Mouse (Mus musculus): ENCODE measurements at regions not wholly inside any gene's neighbourhood (a gene's known extent, or its start where the extent isn't known, plus 50 kb on each side); places are given as distances from the start of the nearest gene placed in this dataset.

DNA sequence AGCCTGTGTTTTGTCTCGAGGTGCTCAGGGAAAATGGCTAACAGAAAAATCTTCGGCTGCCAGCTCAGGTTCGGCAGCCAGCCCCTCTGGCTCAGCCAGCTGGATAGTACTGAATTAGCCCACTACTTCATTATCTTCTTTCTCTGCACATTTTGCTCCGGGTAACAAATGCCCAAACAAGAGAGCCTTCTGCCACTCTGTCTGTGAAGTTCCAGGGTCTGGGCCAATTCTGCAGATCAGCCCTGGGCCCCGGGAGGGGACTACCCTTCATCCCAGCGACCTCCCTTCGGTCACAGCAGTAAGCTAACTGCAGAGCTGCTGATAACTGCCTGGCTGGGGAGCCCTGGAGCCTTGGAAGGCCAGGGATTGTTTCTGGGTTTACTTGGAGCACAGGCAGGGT, 119.6 kb upstream of the Ofcc1 start:
- CTCF ChIA-PET: no interaction called here

DNA sequence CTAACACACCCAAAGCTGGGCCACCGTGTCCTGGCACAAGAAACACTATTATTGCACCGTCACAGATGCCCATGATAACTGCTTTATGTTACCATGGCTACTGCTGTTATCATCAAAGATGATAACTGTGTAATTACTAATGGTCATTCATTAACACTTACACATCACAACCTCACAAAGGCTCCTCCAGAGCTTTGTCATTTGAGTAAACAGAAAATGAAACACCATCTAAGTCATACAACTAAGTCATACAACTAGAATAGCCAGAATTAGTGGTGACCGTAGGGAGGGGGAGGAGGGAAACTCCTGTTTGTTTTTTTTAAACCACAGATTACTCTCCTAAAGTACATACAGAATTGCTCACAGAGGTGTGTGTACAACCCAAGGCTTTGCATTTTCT, 111.4 kb upstream of the Ofcc1 start:
- CTCF ChIA-PET: no interaction called here

DNA sequence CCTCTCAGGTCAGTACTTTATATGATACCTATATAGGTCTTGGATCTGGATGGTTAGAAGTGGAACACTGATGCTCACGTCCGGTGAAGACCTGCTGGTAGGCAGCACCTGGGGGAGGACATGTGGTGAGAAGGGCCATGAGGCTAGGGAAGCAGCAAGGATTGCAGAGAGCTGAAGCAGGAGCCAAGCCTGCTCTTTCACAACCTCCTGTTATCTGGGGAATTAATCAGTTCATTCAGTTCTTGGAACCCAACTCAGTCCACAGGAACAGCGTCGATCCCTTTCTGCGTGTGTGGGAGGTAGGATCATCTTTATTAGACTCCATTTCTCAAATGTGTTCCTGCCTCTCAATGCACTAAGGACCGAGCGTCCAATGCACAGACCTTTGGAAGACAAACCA, 107.9 kb upstream of the Ofcc1 start:
- CTCF ChIA-PET: no interaction called here

DNA sequence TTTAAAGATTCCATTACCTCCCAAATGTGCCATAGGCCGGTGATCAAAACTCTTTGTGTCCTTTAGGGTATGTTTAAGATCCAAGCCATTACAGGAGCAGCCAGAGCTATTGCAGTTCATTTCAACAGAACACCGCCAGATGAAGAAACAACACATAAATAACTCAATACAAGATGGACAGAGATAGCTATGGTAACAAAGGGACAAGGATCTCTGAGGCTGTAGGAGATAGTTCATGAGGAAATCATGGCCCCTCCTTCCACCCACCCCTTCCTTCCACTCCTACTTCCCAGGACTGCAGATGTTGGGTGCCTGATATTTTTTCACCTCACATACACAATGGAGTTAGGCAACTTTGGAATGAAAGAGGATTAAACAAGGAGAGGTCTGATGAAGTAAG, 92.1 kb upstream of the Ofcc1 start:
- CTCF ChIA-PET: no interaction called here

DNA sequence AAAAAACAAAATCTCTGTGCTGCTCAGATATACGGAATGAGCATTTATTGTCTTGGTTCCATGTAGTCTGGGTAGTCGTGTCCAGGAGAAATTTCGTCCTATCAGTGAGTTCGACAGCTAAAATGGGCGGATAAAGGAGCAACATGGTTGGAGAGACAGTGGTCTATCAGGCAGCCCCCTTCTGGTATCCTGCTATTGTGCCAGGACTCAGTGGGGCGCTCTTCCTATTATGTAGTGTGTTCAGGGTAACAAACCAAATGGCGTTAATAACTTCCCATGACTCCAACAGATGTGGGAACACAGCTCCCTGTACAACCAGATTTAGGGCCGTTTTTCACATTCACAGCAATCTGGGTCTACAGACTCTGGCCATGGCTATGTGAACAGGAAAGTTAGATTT, 68.6 kb upstream of the Ofcc1 start:
- CTCF ChIA-PET: no interaction called here

DNA sequence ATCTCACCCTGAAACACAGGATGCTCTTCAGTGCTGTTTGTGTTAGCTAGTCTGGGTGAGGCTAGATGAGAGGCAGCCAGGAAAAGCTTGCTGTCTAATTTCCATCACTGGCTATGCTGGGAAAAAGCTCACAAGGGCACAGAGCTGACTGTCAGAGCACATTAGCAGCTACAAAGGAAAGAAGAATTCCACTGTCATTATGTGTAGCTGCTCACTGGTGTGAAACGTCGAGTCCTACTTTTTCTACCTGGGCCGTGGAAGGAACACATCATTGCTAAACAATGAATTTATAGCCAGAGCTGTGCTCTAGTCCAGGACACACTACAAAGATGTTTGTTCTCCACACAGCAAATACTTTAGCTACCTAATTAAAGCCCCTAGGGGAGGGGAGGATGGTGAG, 61.8 kb upstream of the Ofcc1 start:
- CTCF ChIA-PET: no interaction called here

DNA sequence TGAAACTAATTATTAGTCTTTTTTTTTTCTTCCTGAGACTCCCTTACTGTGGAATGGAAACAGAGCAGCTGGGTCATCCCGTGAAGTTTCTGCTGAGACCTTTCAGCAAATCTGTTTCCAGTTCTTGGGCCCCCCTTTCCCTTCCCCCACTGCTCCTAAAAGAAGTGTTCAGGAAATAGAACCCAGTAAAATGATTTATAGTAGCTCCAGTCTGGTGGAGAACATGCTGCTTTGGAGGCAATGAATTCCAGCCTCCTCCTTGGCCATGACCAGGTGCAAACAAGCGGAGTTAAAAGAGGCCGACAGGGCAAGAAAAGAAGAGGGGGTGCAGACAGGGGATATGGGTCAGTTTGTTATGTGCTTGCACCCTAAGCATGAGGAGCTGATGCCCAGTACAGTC, 56.6 kb upstream of the Ofcc1 start:
- CTCF ChIA-PET: no interaction called here

DNA sequence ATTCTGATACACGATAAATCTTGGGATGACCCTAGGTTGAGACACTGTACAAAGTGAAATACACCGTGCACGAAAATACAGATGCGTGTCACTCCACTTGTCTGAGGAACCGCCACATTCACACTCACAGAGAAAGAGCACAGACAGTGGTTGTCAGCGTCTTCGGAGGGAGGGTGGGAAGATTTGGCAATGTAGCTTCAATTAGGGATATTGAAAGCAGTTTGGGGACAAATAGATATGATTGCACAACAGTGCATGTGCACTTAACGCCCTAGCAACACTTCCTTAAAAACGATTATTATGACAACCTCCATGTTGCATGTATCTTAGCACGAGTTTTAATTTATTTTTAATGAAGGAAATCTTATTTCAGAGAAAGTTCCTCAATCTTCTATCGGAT, 51.8 kb upstream of the Ofcc1 start:
- CTCF ChIA-PET: no interaction called here

Data from spleen, embryonic (tissue).